Mouse (Mus musculus): ENCODE measurements around the gene Abcb9. TPM values are rescaled to one million over a fixed set of nuclear protein-coding genes. Genes with fewer than 3 reads are reported as not detected.
A peak's percentile ranks its signal among the peaks of the same experiment; 100 is the strongest.

Abcb9 gene
- total and polyA plus RNA-seq, 2 experiments from 2014 or later, result 19.7 to 25.0 TPM

- DNase-seq (peak; percentile 13), ATAC-seq (no peak)
- 0 out of 2 replicates have a peak overlapping the region, but pooled peaks have one; percentile 6 for H3K4me2 ChIP-seq (ENCODE audit: low read depth)
- no peaks in the 10 kb centered on the region for H3K27me3 ChIP-seq (ENCODE audit: insufficient read depth, low read length)
- H3K4me1 ChIP-seq (ENCODE audit: insufficient read depth), result peaks cover 9% of the 10 kb centered on the region; the same call in 1 of the 2 replicates
- no peak for TF ChIP-seq CTCF (IDR thresholded peaks at IDR 0.05; ENCODE audit: low read depth)
- no peaks in the 10 kb centered on the region; the same call in 1 of the 2 replicates for H3K36me3 ChIP-seq (ENCODE audit: insufficient read depth)
- H3K27ac ChIP-seq (ENCODE audit: low read depth, low read length), result peak overlapping the region; percentile 75
- no peak overlapping the region for H3K4me3 ChIP-seq (ENCODE audit: low read depth, low read length)
- 45% methylated on average over 6 of the region's 6 CpGs for WGBS
- no peaks in the 10 kb centered on the region for H3K9me3 ChIP-seq (ENCODE audit: low read length)
- H3K9ac ChIP-seq, result 0 out of 2 replicates have a peak overlapping the region, but pooled peaks have one; percentile 22
These were observed 17.6 kb downstream of the Abcb9 start for GRCm38 (mm10) chr5:124077856-124078460.

GRCm38 (mm10) chr5:124077241-124077640 is 18.4 kb downstream of the Abcb9 start:
- peaks cover 9% of the 10 kb centered on the region; the same call in 1 of the 2 replicates for H3K4me1 ChIP-seq (ENCODE audit: insufficient read depth)
- no peaks in the 10 kb centered on the region for H3K27me3 ChIP-seq (ENCODE audit: insufficient read depth, low read length)
- ATAC-seq, result no peak
- no peak overlapping the region for H3K27ac ChIP-seq (ENCODE audit: low read depth, low read length)
- WGBS, result 81% methylated on average over 13 of the region's 13 CpGs
- H3K4me2 ChIP-seq (ENCODE audit: low read depth), result 0 out of 2 replicates have a peak overlapping the region, but pooled peaks have one; percentile 6
- no peaks in the 10 kb centered on the region for H3K9me3 ChIP-seq (ENCODE audit: low read length)
- no peak overlapping the region for H3K9ac ChIP-seq
- no peak for TF ChIP-seq CTCF (IDR thresholded peaks at IDR 0.05; ENCODE audit: low read depth)
- no peaks in the 10 kb centered on the region; the same call in 1 of the 2 replicates for H3K36me3 ChIP-seq (ENCODE audit: insufficient read depth)
- H3K4me3 ChIP-seq (ENCODE audit: low read depth, low read length), result no peak overlapping the region
- DNase-seq, result no peak

- ATAC-seq (no peak), DNase-seq (no peak)
- Histone ChIP-seq H3K4me3 (ENCODE audit: low read depth, low read length) (no peak overlapping the region), H3K4me1 (ENCODE audit: insufficient read depth) (peaks cover 9% of the 10 kb centered on the region; the same call in 1 of the 2 replicates), H3K27ac (ENCODE audit: low read depth, low read length) (no peak overlapping the region), H3K36me3 (ENCODE audit: insufficient read depth) (no peaks in the 10 kb centered on the region; the same call in 1 of the 2 replicates), H3K9ac (no peak overlapping the region), H3K9me3 (ENCODE audit: low read length) (no peaks in the 10 kb centered on the region), H3K27me3 (ENCODE audit: insufficient read depth, low read length) (no peaks in the 10 kb centered on the region), H3K4me2 (ENCODE audit: low read depth) (no peak overlapping the region)
- 63% methylated on average over 9 of the region's 9 CpGs for WGBS
- no peak for TF ChIP-seq CTCF (IDR thresholded peaks at IDR 0.05; ENCODE audit: low read depth)
These were observed 19.0 kb downstream of the Abcb9 start for GRCm38 (mm10) chr5:124076559-124076958.

- no peak overlapping the region for H3K27ac ChIP-seq (ENCODE audit: low read depth, low read length)
- H3K4me1 ChIP-seq (ENCODE audit: insufficient read depth), result peaks cover 9% of the 10 kb centered on the region; the same call in 1 of the 2 replicates
- DNase-seq (no peak), ATAC-seq (no peak)
- no peaks in the 10 kb centered on the region for H3K9me3 ChIP-seq (ENCODE audit: low read length)
- no peak for TF ChIP-seq CTCF (IDR thresholded peaks at IDR 0.05; ENCODE audit: low read depth)
- H3K36me3 ChIP-seq (ENCODE audit: insufficient read depth), result no peaks in the 10 kb centered on the region; the same call in 1 of the 2 replicates
- WGBS, result 83% methylated on average over 9 of the region's 9 CpGs
- H3K4me3 ChIP-seq (ENCODE audit: low read depth, low read length), result no peak overlapping the region
- H3K27me3 ChIP-seq (ENCODE audit: insufficient read depth, low read length), result no peaks in the 10 kb centered on the region
- no peak overlapping the region for H3K9ac ChIP-seq
- H3K4me2 ChIP-seq (ENCODE audit: low read depth), result no peak overlapping the region
These were observed 19.9 kb downstream of the Abcb9 start for GRCm38 (mm10) chr5:124075716-124076115.

- no peak overlapping the region for H3K4me3 ChIP-seq (ENCODE audit: low read depth, low read length)
- no peak for DNase-seq
- H3K36me3 ChIP-seq (ENCODE audit: insufficient read depth), result no peaks in the 10 kb centered on the region; the same call in 1 of the 2 replicates
- H3K4me1 ChIP-seq (ENCODE audit: insufficient read depth), result peaks cover 9% of the 10 kb centered on the region; the same call in 1 of the 2 replicates
- no peaks in the 10 kb centered on the region for H3K9me3 ChIP-seq (ENCODE audit: low read length)
- H3K27ac ChIP-seq (ENCODE audit: low read depth, low read length), result no peak overlapping the region
- ATAC-seq, result no peak
- WGBS, result 72% methylated on average over 10 of the region's 10 CpGs
- no peak overlapping the region for H3K9ac ChIP-seq
- no peaks in the 10 kb centered on the region for H3K27me3 ChIP-seq (ENCODE audit: insufficient read depth, low read length)
- TF ChIP-seq CTCF (IDR thresholded peaks at IDR 0.05; ENCODE audit: low read depth), result no peak
- no peak overlapping the region for H3K4me2 ChIP-seq (ENCODE audit: low read depth)
These were observed 20.7 kb downstream of the Abcb9 start for GRCm38 (mm10) chr5:124074845-124075307.

- no peak overlapping the region for H3K9ac ChIP-seq
- H3K9me3 ChIP-seq (ENCODE audit: low read length), result no peaks in the 10 kb centered on the region
- no peaks in the 10 kb centered on the region; the same call in 1 of the 2 replicates for H3K36me3 ChIP-seq (ENCODE audit: insufficient read depth)
- WGBS, result 54% methylated on average over 9 of the region's 9 CpGs
- no peak for ATAC-seq
- TF ChIP-seq CTCF (IDR thresholded peaks at IDR 0.05; ENCODE audit: low read depth), result no peak
- H3K4me3 ChIP-seq (ENCODE audit: low read depth, low read length), result no peak overlapping the region
- DNase-seq, result no peak
- no peaks in the 10 kb centered on the region for H3K27me3 ChIP-seq (ENCODE audit: insufficient read depth, low read length)
- H3K4me1 ChIP-seq (ENCODE audit: insufficient read depth), result 0 out of 2 replicates have a peak, but pooled peaks cover under 1% of the 10 kb centered on the region
- no peak overlapping the region for H3K4me2 ChIP-seq (ENCODE audit: low read depth)
- no peak overlapping the region for H3K27ac ChIP-seq (ENCODE audit: low read depth, low read length)
These were observed 21.9 kb downstream of the Abcb9 start for GRCm38 (mm10) chr5:124073682-124074081.

GRCm38 (mm10) chr5:124069657-124070056 is 25.9 kb downstream of the Abcb9 start:
- H3K4me1 ChIP-seq (ENCODE audit: insufficient read depth), result no peaks in the 10 kb centered on the region
- no peaks in the 10 kb centered on the region for H3K9me3 ChIP-seq (ENCODE audit: low read length)
- H3K4me2 ChIP-seq (ENCODE audit: low read depth), result no peak overlapping the region
- no peak overlapping the region for H3K4me3 ChIP-seq (ENCODE audit: low read depth, low read length)
- no peaks in the 10 kb centered on the region for H3K27me3 ChIP-seq (ENCODE audit: insufficient read depth, low read length)
- 81% methylated on average over 3 of the region's 3 CpGs for WGBS
- ATAC-seq (no peak), DNase-seq (no peak)
- H3K27ac ChIP-seq (ENCODE audit: low read depth, low read length), result no peak overlapping the region
- 0 out of 2 replicates have a peak, but pooled peaks cover 5% of the 10 kb centered on the region for H3K36me3 ChIP-seq (ENCODE audit: insufficient read depth)
- no peak overlapping the region for H3K9ac ChIP-seq
- TF ChIP-seq CTCF (IDR thresholded peaks at IDR 0.05; ENCODE audit: low read depth), result no peak
